Mouse (Mus musculus) lung, adult 2 months (tissue): ENCODE measurements at regions not wholly inside any gene's neighbourhood (a gene's known extent, or its start where the extent isn't known, plus 50 kb on each side); places are given as distances from the start of the nearest gene placed in this dataset.

Experiments used
- DNase-seq: peaks from one replicate; pipeline ENCODE4 v3.0.0; 2022
- H3K4me1 ChIP-seq: fragments of 200-500 bp; 2 replicates; pipeline ENCODE4 v1.6.1; 2011; ENCODE audit warnings: low read length; ENCODE audit not compliant: control insufficient read depth, insufficient read depth
- H3K4me3 ChIP-seq: fragments of 200-500 bp; replicated peaks from 2 replicates; pipeline ENCODE3; 2011; ENCODE audit warnings: low read depth, mild to moderate bottlenecking, control low read depth, low read length; ENCODE audit errors: extremely low read depth
- CTCF ChIP-seq: fragments of 200-500 bp; IDR thresholded peaks from 2 replicates; pipeline ENCODE4 v1.5.1; 2011; ENCODE audit warnings: mild to moderate bottlenecking, low read length, control low read depth; ENCODE audit not compliant: insufficient read depth
- POLR2A ChIP-seq: fragments of 200-500 bp; IDR thresholded peaks from 2 replicates; pipeline ENCODE4 v1.6.1; 2011; ENCODE audit warnings: low read depth, mild to moderate bottlenecking, control low read depth, low read length, borderline replicate concordance; ENCODE audit errors: extremely low read depth
- WGBS: fragments of 180-500 bp; shearing (Covaris S2); methylation state at CpG from one replicate; pipeline ENCODE4 v1.1.7; 2018; 5-methylcytosine and 5-hydroxymethylcytosine counted together

DNA sequence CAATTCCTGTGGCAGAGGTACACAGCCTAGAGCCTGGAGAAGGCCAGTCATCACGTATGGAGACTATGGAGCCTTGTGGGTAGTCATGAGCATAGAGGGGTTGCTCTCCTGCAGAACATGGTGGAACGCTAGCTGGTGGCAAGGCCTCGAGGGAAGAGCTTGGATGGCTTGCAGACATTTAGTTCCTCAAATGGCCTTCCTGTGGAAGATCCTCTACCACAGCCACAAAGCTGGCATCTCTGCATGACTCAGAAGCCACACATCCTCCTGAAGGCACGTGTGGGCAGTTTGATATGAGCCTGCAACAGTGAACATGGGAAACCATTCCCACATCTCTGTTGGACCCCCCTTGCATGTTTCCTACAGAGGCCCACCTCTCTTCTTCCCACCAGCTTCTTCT is 547.9 kb upstream of the Lrrc6 start:
- 70% methylated on average over 4 of the region's 4 CpGs for WGBS
- no peaks in the 10 kb centered on the region for H3K4me1 ChIP-seq
- no peak for DNase-seq
- H3K4me3 ChIP-seq = no peak overlapping the region
- TF ChIP-seq CTCF (no peak), POLR2A (no peak)

- TF ChIP-seq POLR2A = no peak
- TF ChIP-seq CTCF = no peak
- H3K4me3 ChIP-seq = no peak overlapping the region
- H3K4me1 ChIP-seq = no peaks in the 10 kb centered on the region
- 74% methylated on average over 5 of the region's 5 CpGs for WGBS
- no peak for DNase-seq
These were observed 547.4 kb upstream of the Lrrc6 start for GRCm38 (mm10) chr15:67048148-67048547.

- H3K4me1 ChIP-seq = no peaks in the 10 kb centered on the region; the same call in 1 of the 2 replicates
- H3K4me3 ChIP-seq = no peak overlapping the region
- no peak for TF ChIP-seq POLR2A
- TF ChIP-seq CTCF = no peak
- no peak for DNase-seq
- 64% methylated on average over 12 of the region's 12 CpGs for WGBS
These were observed 545.5 kb upstream of the Lrrc6 start for GRCm38 (mm10) chr15:67045920-67046804.

DNA sequence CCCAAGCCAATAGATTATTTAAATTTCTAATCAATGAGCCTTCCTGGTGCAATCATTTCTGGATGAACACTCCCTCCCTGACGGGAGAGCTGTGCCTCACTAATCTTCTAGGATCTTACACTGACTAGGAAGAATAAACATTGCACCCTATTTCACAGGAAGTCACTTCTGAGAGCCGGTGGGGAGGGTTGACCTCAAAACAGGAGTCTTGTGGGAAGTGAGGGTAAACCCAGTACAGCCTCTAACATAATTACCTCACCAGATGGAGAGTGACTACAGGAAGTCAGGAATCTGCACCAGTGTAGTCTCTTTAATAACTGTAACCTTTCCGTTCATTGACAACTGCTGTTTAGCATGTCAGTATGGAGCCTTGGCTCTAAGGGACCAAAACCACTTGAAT is 544.6 kb upstream of the Lrrc6 start:
- 20% methylated on average over 3 of the region's 3 CpGs for WGBS
- no peak for DNase-seq
- H3K4me3 ChIP-seq = no peak overlapping the region
- H3K4me1 ChIP-seq = no peaks in the 10 kb centered on the region; the same call in 1 of the 2 replicates
- TF ChIP-seq POLR2A = no peak

GRCm38 (mm10) chr15:67044806-67045205 is 544.1 kb upstream of the Lrrc6 start:
- Histone ChIP-seq H3K4me3 (no peak overlapping the region), H3K4me1 (no peaks in the 10 kb centered on the region; the same call in 1 of the 2 replicates)
- DNase-seq = no peak
- no peak for TF ChIP-seq POLR2A
- TF ChIP-seq CTCF = no peak
- WGBS = 81% methylated on average over 4 of the region's 4 CpGs

DNA sequence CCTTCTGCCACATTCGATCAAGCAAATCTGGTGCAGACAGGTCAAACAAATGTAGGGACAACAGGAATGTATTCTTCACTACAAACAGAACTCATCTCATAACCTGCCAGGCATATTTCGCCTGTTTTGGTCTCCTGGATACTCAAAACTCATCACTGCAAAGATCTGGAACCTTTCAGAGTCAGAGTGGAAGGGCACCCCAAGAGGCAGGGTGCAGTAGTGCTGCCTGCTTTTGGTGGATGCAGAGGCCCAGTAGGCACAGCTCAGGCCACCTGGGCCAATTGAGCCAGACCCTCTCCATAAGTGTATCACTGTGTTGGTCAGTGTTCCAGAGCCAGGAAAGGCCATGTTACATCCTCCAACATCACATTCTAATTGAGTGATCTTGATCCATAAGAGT is 541.4 kb upstream of the Lrrc6 start:
- TF ChIP-seq CTCF (peak; percentile 37), POLR2A (no peak)
- 91% methylated on average over 2 of the region's 2 CpGs for WGBS
- no peak overlapping the region for H3K4me3 ChIP-seq
- no peak for DNase-seq
- H3K4me1 ChIP-seq = no peaks in the 10 kb centered on the region; the same call in 1 of the 2 replicates

- DNase-seq = no peak
These were observed 539.5 kb upstream of the Lrrc6 start for GRCm38 (mm10) chr15:67040229-67040628.

GRCm38 (mm10) chr15:67039421-67039907 is 538.8 kb upstream of the Lrrc6 start:
- 1% methylated on average over 16 of the region's 16 CpGs for WGBS
- Histone ChIP-seq H3K4me3 (peak overlapping the region; percentile 56), H3K4me1 (no peaks in the 10 kb centered on the region; the same call in 1 of the 2 replicates)
- DNase-seq = peak; percentile 75
- TF ChIP-seq POLR2A (peak; percentile 32; the same call in 1 of the 2 replicates), CTCF (no peak)

More at GRCm38 (mm10) chr15:67040229-67040628, 539.5 kb upstream of the Lrrc6 start:
- H3K4me3 ChIP-seq = peak overlapping the region; percentile 16
- TF ChIP-seq CTCF = no peak
- TF ChIP-seq POLR2A = no peak
- 43% methylated on average over 12 of the region's 12 CpGs for WGBS
- H3K4me1 ChIP-seq = no peaks in the 10 kb centered on the region; the same call in 1 of the 2 replicates

GRCm38 (mm10) chr15:67037647-67038046 is 536.9 kb upstream of the Lrrc6 start:
- 64% methylated on average over 4 of the region's 4 CpGs for WGBS
- TF ChIP-seq CTCF (no peak), POLR2A (no peak)
- DNase-seq = no peak
- Histone ChIP-seq H3K4me1 (no peaks in the 10 kb centered on the region; the same call in 1 of the 2 replicates), H3K4me3 (no peak overlapping the region)

DNA sequence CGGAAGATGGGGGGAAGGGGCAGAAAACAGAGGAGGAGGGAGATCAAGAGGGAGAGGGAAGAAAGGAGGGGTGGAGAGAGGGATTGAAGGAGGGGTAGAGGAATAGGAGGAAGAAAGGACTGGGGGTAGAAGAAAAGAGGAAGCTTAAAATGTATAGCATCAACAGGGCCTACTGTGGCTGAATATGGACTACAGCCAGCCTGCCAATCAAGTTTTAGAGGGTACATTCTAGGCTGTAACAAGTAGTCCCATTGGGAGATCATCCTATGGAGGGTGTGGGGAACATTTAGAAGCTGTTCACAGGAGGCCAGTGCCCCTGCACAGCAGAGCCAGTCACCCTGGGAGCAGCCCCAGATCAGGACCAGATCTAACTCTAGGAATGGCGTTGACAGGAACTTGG is 535.6 kb upstream of the Lrrc6 start:
- no peak for DNase-seq
- no peaks in the 10 kb centered on the region for H3K4me1 ChIP-seq
- H3K4me3 ChIP-seq = no peak overlapping the region
- no peak for TF ChIP-seq POLR2A
- no peak for TF ChIP-seq CTCF
- 63% methylated on average over 2 of the region's 2 CpGs for WGBS

- no peak for TF ChIP-seq POLR2A
- TF ChIP-seq CTCF = no peak
- Histone ChIP-seq H3K4me1 (no peaks in the 10 kb centered on the region), H3K4me3 (no peak overlapping the region)
- 62% methylated on average over 2 of the region's 2 CpGs for WGBS
- no peak for DNase-seq
These were observed 533.2 kb upstream of the Lrrc6 start for GRCm38 (mm10) chr15:67033936-67034335.
